Mouse (Mus musculus) embryonic facial prominence, embryonic 14.5 days (tissue): ENCODE data around the gene Tldc2. TPM values are rescaled to one million over a fixed set of nuclear protein-coding genes. Genes with fewer than 3 reads are reported as not detected.

Source experiments
- ATAC-seq: fragments of 200-750 bp; cut with Nextera tagmentation; 2 replicates; pipeline ENCODE4 v1.8.0; 2017; ENCODE audit warnings: low read depth, moderate number of reproducible peaks, moderate TSS enrichment
- DNase-seq: peaks from one replicate; pipeline ENCODE4 v3.0.0-alpha.2; 2015; ENCODE audit warnings: low spot score
- H3K27ac ChIP-seq: fragments of 300-500 bp; sonication (generic); replicated peaks from 2 replicates; pipeline ENCODE4 v1.5.1; 2014; ENCODE audit warnings: low read depth, mild to moderate bottlenecking, low read length, moderate library complexity
- H3K27me3 ChIP-seq: fragments of 300-500 bp; sonication (generic); replicated peaks from 2 replicates; pipeline ENCODE4 v1.6.1; 2014; ENCODE audit warnings: low read length; ENCODE audit not compliant: control insufficient read depth, insufficient read depth
- H3K36me3 ChIP-seq: fragments of 300-500 bp; sonication (generic); 2 replicates; pipeline ENCODE4 v1.6.1; 2014; ENCODE audit warnings: low read length, mixed read lengths; ENCODE audit not compliant: control insufficient read depth, insufficient read depth
- H3K4me1 ChIP-seq: fragments of 300-500 bp; sonication (generic); 2 replicates; pipeline ENCODE4 v1.6.1; 2014; ENCODE audit warnings: antibody characterized with exemption, low read length; ENCODE audit not compliant: control insufficient read depth, insufficient read depth
- H3K4me2 ChIP-seq: fragments of 300-500 bp; sonication (generic); 2 replicates; pipeline ENCODE4 v1.6.1; 2014; ENCODE audit warnings: low read depth, mild to moderate bottlenecking, low read length, moderate library complexity, mixed read lengths
- H3K4me3 ChIP-seq: fragments of 300-500 bp; sonication (generic); 2 replicates; pipeline ENCODE4 v1.5.1; 2014; ENCODE audit warnings: low read depth, mild to moderate bottlenecking, low read length
- H3K9ac ChIP-seq: fragments of 300-500 bp; sonication (generic); 2 replicates; pipeline ENCODE4 v1.6.1; 2014; ENCODE audit warnings: low read depth, mild to moderate bottlenecking, low read length, moderate library complexity, mixed read lengths
- H3K9me3 ChIP-seq: fragments of 300-500 bp; sonication (generic); 2 replicates; pipeline ENCODE4 v1.6.1; 2016; ENCODE audit warnings: low read length; ENCODE audit not compliant: control insufficient read depth
- WGBS: fragments of 180-500 bp; shearing (Covaris S2); extraction: QIAGEN DNeasy Blood & Tissue Kit; methylation state at CpG from one replicate; pipeline ENCODE4 v1.1.7; 2014; 5-methylcytosine and 5-hydroxymethylcytosine counted together
- polyA plus RNA-seq: library from polyadenylated mRNA; unstranded; fragments of >200 nt; fragmentation: Nextera tagmentation; extraction: Ambion mirVana; gene quantifications from 2 replicates; pipeline ENCODE4 v1.2.1, GENCODE M21; 2014

The Tldc2 gene
- polyA plus RNA-seq, 1 experiment from 2014 or later: not detected

GRCm38 (mm10) chr2:157135529-157136120, 48.8 kb downstream of the Tldc2 start:
- WGBS: 86% methylated on average over 10 of the region's 10 CpGs
- DNase-seq: peak; percentile 11
- Histone ChIP-seq H3K9ac (peak overlapping the region; percentile 74), H3K4me2 (peak overlapping the region; percentile 88), H3K4me1 (peaks cover 6% of the 10 kb centered on the region; the same call in 1 of the 2 replicates), H3K36me3 (no peaks in the 10 kb centered on the region), H3K27me3 (no peaks in the 10 kb centered on the region), H3K27ac (peak overlapping the region; percentile 68; the same call in 1 of the 2 replicates), H3K9me3 (no peaks in the 10 kb centered on the region), H3K4me3 (peak overlapping the region; percentile 65)
- ATAC-seq: no peak

DNA sequence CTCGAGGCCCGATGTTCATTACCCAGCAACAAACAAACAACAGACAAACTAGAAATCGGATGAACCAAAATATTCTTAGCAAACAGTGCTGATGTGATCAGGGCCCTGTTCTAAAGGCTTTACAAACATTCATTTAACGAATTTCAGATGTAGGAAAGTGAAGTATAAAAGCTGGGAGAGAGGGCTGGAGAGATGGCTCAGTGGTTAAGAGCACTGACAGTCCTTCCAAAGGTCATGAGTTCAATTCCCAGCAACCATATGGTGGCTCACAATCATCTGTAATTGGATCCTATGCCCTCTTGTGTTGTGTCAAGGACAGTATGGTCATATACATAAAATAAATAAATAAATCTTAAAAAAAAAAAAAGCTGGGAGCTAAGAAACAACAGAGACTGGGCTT, 49.3 kb downstream of the Tldc2 start:
- H3K4me3 ChIP-seq: no peak overlapping the region
- H3K9me3 ChIP-seq: no peaks in the 10 kb centered on the region
- H3K9ac ChIP-seq: no peak overlapping the region
- no peaks in the 10 kb centered on the region for H3K36me3 ChIP-seq
- DNase-seq: no peak
- no peak for ATAC-seq
- H3K27me3 ChIP-seq: no peaks in the 10 kb centered on the region
- peaks cover 6% of the 10 kb centered on the region; the same call in 1 of the 2 replicates for H3K4me1 ChIP-seq
- H3K27ac ChIP-seq: no peak overlapping the region
- no peak overlapping the region for H3K4me2 ChIP-seq
- 83% methylated on average over 4 of the region's 4 CpGs for WGBS

DNA sequence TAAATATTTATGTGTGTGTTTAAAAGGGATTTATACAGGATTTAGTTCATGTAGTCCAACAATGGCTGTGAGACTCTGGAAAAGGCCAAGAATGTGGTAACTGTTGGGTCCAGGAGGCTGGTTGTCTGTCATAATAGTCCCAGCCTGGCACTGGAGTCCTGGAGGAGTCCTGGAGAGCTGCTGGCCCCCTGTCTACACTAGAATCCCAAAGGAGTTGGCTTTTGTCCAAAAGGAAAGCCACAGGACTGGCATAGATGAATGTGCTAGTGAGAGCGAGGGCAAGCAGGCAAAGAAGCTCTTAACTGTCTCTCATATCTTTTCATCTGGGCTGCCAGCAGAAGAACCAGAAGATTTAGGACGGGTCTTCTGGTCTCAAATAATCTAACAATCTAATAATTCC, 49.8 kb downstream of the Tldc2 start:
- H3K4me2 ChIP-seq: no peak overlapping the region
- no peak overlapping the region for H3K27ac ChIP-seq
- WGBS: 70% methylated on average over 2 of the region's 2 CpGs
- DNase-seq: peak; percentile 30
- ATAC-seq: no peak
- peaks cover 6% of the 10 kb centered on the region; the same call in 1 of the 2 replicates for H3K4me1 ChIP-seq
- H3K4me3 ChIP-seq: no peak overlapping the region
- no peak overlapping the region for H3K9ac ChIP-seq
- no peaks in the 10 kb centered on the region for H3K9me3 ChIP-seq
- H3K36me3 ChIP-seq: no peaks in the 10 kb centered on the region
- H3K27me3 ChIP-seq: no peaks in the 10 kb centered on the region

GRCm38 (mm10) chr2:157137959-157138731, 51.3 kb downstream of the Tldc2 start:
- Histone ChIP-seq H3K36me3 (no peaks in the 10 kb centered on the region), H3K4me2 (no peak overlapping the region), H3K4me3 (no peak overlapping the region), H3K9ac (no peak overlapping the region), H3K27me3 (no peaks in the 10 kb centered on the region), H3K27ac (no peak overlapping the region), H3K9me3 (no peaks in the 10 kb centered on the region), H3K4me1 (peaks cover 6% of the 10 kb centered on the region; the same call in 1 of the 2 replicates)
- ATAC-seq (no peak), DNase-seq (no peak)
- 84% methylated on average over 9 of the region's 9 CpGs for WGBS

GRCm38 (mm10) chr2:157138808-157139207, 52.0 kb downstream of the Tldc2 start:
- no peak overlapping the region for H3K9ac ChIP-seq
- H3K27ac ChIP-seq: no peak overlapping the region
- no peak for ATAC-seq
- H3K36me3 ChIP-seq: no peaks in the 10 kb centered on the region
- peaks cover 3% of the 10 kb centered on the region; the same call in 1 of the 2 replicates for H3K4me1 ChIP-seq
- H3K9me3 ChIP-seq: no peaks in the 10 kb centered on the region
- WGBS: 79% methylated on average over 5 of the region's 5 CpGs
- no peak overlapping the region for H3K4me2 ChIP-seq
- H3K4me3 ChIP-seq: no peak overlapping the region
- H3K27me3 ChIP-seq: no peaks in the 10 kb centered on the region
- DNase-seq: no peak

DNA sequence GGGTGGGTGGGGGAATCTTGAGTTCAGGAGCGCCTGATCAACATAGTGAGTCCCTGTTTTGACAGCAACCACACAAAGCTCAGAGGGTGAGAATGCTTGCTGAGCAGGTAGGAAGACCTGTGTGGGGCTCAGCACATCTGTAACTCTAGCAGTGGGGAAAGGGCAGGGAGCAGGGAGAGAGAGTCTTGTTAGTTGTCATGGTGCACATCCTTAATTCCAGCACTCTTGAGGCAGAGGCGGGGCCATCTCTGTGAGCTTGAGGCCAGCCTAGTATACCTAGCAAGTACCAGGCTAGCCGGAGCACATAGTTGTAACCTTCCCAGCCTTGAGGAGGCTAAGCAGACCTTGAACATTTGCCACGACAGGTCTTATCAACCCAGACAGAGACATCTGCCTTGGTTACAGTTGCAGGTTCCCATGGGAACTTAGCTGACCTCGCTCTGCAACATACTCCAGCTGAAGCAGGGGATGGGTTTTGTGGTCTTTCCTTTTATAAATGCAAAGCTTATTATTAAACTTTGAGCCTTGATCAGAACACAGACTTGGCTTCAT, 52.5 kb downstream of the Tldc2 start:
- no peak for DNase-seq
- H3K27ac ChIP-seq: no peak overlapping the region
- no peak overlapping the region for H3K9ac ChIP-seq
- WGBS: 77% methylated on average over 4 of the region's 5 CpGs
- no peaks in the 10 kb centered on the region for H3K9me3 ChIP-seq
- no peak for ATAC-seq
- H3K4me3 ChIP-seq: no peak overlapping the region
- H3K27me3 ChIP-seq: no peaks in the 10 kb centered on the region
- H3K36me3 ChIP-seq: no peaks in the 10 kb centered on the region
- H3K4me2 ChIP-seq: no peak overlapping the region
- H3K4me1 ChIP-seq: peaks cover 3% of the 10 kb centered on the region; the same call in 1 of the 2 replicates

GRCm38 (mm10) chr2:157141962-157142361, 55.1 kb downstream of the Tldc2 start:
- no peak for DNase-seq
- Histone ChIP-seq H3K9ac (no peak overlapping the region), H3K27me3 (no peaks in the 10 kb centered on the region), H3K9me3 (no peaks in the 10 kb centered on the region), H3K4me1 (no peaks in the 10 kb centered on the region), H3K4me3 (no peak overlapping the region), H3K4me2 (no peak overlapping the region), H3K27ac (no peak overlapping the region), H3K36me3 (peaks cover 2% of the 10 kb centered on the region; the same call in 1 of the 2 replicates)
- 81% methylated on average over 4 of the region's 4 CpGs for WGBS
- no peak for ATAC-seq

DNA sequence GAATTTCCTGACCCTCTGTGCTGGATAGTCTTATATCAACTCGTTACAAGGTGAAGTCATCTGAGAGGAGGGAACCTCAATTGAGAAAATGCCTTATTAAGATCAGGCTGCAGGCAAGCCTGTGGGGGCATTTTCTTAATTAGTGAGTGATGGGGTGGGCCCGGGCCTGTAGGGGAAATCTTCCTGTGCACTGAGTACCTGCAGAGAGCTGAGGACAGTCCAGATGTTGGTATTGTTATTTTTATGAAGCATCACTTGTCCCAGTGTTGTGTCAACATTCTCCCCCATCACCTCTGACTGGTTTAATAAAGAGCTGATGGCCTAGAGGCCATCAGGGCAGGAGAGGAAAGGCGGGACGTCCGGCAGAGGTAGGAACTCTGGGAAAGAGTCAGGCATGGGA, 57.3 kb downstream of the Tldc2 start:
- ATAC-seq: no peak
- no peak overlapping the region for H3K27ac ChIP-seq
- H3K4me1 ChIP-seq: no peaks in the 10 kb centered on the region
- H3K4me3 ChIP-seq: no peak overlapping the region
- H3K9ac ChIP-seq: no peak overlapping the region
- H3K36me3 ChIP-seq: peaks cover 19% of the 10 kb centered on the region
- H3K4me2 ChIP-seq: no peak overlapping the region
- H3K9me3 ChIP-seq: no peaks in the 10 kb centered on the region
- whole genome bisulfite sequencing: 68% methylated on average over 5 of the region's 5 CpGs
- no peaks in the 10 kb centered on the region for H3K27me3 ChIP-seq
- no peak for DNase-seq
